Mouse (Mus musculus) ES-Bruce4 (cell line): ENCODE measurements at regions not wholly inside any gene's neighbourhood (a gene's known extent, or its start where the extent isn't known, plus 50 kb on each side); places are given as distances from the start of the nearest gene placed in this dataset.

Experiments used
- CTCF ChIP-seq: IDR thresholded peaks from one replicate; pipeline ENCODE4 v1.8.1; 2011; ENCODE audit warnings: low read depth, low read length
- EP300 ChIP-seq: IDR thresholded peaks from 2 replicates; pipeline ENCODE4 v1.6.1; 2011; ENCODE audit warnings: low read depth, low read length; ENCODE audit not compliant: insufficient read depth
- POLR2A ChIP-seq: IDR thresholded peaks from one replicate; pipeline ENCODE4 v1.8.1; 2011; ENCODE audit warnings: low read length; ENCODE audit not compliant: insufficient read depth

DNA sequence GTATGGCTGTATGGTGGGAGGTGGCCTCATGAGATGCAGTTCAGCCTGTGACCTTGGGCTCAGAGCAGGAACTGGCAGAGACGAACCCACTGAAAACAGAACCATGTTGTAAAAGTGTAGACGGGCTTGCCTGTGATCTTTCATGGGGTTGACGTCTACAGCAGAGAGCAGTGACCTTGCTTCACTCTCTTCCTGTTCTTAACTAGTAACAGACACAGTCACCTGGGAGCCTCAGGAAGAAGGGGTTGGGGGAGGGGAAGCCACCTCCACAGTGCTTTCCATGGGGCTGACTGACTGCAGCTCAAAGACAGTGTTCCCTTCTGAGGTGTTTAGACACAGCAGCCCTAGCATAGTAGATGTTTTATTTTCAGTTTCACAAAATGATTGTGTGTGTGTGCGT, 68.2 kb upstream of the Sox11 start:
- TF ChIP-seq EP300 (0 out of 2 replicates have a peak, but pooled peaks have one; percentile 22), POLR2A (no peak), CTCF (no peak)
